Mouse (Mus musculus): ENCODE results near the gene L1cam.

Gene L1cam

DNA sequence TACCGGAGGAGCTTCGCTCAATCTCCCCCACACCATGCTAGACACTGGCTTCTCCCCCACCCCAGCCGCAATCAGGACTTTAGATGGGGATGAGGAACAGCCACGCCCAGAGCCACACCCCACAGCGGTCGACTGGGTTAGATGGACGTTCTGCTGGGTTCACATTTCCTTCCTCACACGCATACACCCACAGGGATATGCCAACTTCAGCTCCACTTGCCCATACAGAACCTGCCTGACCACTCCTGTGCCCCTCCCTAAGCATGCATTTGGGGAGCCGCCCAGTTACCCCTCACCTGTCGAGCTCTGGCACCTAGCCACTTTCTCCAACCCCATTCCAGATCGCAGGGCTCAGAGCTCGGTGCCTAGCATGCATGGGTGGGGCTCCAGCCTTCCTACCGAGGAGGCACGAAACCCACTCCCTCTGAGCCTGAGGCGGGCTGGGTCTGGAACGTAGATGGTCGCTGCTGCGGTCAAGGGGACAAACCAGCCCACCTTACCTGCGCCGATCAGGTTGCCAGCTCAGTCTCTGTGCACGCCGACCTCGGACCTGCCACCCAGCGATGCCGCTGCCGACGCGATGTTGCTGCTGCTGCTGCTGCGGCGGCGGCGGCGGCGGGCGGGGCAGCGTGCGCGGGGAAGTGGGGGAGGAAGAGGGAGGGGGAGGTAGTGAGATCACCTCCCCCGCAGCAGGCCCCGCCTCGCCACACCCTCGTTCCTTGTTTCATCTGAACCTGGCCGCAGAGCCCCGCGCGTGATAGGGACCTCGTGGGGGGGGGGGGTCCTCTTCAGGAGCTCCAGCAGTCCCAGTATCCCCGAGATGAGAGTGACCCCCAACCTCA lies 15.5 kb downstream of the L1cam start:
- no peak for DNase-seq (ENCODE audit: low read depth, low spot score)

DNA sequence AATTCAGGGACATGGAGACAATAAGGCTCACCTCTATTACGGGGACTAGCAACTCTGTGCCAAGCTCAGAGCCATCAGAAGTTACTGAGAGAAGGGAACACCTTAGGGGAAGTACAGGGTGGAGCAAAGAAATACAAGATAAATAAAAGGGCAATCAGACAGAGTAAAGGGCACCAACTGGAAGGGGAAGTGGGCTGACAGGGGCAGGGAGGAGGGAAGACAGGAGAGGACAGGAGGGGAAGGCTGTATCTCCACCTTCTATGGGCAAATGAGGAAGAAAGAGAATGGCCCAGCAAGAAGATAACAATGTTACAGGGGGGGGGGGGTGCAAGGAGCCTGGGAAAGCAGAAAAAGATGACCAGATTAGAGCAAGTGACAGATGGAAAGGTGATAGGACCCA lies 18.9 kb downstream of the L1cam start:
- DNase-seq (ENCODE audit: low read depth, low spot score): no peak

DNA sequence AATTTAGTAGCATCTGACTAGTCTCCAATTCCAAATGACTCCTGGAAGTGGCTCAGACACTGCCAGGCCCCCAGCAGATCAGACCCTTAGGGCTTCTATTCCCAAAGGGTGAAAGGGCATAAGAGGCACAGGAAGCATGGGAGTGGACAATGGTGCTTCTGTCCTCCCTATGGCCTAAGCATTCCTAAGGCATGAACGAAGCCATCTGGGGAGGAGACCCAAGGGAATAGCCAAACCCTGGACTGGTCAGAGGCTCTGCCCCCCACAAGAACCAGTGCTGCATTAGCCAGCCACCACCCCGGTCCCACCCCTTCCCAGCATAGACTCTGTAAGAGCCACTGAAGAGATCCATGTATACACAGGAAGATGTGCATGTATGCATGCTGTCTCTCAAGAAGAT lies 20.0 kb downstream of the L1cam start:
- no peak for DNase-seq (ENCODE audit: low read depth, low spot score)

DNA sequence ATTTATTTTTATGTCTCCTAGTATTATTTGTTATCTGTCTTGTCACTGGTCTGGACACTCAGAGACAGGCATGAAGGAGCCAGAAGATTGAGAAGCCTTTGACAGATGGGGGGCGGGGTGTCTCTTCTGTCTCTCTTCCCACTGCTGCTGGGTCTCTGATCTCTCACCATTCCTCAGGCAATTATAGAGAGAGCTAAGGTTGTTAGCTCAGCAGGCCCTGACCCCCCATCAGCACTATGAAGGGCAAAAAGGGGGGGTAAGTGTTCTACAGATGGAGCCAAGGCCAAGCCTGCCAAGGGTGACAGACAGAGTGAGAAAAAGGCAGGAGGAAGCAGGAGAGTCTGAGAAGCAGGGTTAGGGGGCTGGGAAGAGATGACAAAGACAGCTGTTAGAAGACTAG lies 23.9 kb downstream of the L1cam start:
- DNase-seq (ENCODE audit: low read depth, low spot score): no peak

DNA sequence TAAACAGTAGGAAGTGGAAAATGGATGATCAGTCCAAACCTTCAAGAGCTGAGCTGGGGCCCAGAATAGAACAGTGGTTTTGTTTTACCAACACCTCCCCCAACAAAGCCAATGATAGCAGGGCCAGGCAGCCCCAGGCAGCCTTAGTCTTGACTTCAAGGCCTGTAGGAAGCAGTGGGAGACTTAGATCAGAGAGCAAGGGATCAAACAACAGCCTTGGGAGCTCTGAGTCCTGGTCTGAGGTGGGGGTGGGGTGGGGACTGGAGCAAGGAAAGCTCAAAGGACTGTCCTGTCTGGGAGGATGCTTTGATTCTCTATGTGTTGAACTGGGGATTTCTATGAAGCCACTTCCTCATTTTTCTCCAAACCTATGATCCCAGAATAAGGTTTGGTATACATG lies 24.4 kb downstream of the L1cam start:
- no peak for DNase-seq (ENCODE audit: low read depth, low spot score)

DNA sequence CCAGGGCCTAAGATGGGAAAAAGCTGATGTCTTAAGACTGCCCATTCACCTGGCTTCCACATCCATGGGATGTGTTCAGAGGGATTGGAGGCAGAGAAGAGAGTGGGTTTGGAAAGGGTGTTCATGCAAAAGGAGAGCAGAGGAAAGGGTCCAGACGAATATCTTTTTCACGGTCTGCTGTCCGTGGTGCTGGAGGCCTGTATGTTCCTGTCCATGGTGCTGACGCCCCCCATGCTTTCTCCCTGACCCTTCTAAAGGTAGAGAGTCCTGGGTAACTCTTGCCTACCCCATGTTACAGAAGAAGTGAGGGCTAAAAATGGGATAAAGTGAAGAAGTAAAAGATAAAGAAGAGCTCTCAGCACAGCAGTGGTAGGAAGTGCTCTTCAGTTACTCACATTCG lies 26.6 kb downstream of the L1cam start:
- no peak for DNase-seq (ENCODE audit: low read depth, low spot score)

DNA sequence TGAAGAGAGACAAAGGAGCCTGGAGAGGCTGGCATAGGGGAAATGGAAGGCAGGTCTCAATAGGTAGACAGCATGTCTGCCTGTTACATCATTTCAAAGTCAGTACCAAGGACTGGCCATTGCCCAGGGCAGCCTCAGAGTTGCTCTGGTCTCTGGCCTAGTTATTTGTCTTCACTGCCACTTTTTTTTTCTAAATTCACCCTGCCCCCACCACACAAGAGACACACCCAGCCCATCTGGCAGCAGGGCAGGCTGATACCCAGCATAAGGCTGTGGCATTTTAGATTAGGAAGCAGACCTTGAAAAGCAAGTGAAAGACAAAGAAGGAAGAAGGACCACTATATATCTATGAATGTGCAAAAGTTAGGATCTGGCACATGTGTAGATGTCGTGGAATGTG lies 28.1 kb downstream of the L1cam start:
- DNase-seq (ENCODE audit: low read depth, low spot score): no peak

DNA sequence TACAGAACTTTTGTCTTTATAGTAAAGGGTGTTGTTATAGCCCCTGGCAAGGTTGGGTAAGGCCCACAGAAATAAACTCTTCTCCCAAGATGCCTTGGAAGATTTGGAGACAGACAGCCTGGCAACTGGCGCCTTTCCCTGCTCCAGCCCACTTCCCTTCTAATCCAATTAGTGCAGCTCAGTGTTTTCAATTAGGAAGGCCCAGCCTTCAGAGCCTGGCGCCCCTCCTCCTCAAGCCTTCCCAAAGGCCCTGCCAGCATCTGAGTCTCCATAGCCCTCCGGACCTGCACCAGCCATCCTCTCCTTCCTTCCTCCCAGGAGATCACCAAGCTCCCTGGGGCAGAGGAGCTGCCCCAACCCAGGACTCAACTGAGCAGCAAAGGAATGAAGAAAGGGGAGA lies 28.6 kb downstream of the L1cam start:
- DNase-seq (ENCODE audit: low read depth, low spot score): no peak

DNA sequence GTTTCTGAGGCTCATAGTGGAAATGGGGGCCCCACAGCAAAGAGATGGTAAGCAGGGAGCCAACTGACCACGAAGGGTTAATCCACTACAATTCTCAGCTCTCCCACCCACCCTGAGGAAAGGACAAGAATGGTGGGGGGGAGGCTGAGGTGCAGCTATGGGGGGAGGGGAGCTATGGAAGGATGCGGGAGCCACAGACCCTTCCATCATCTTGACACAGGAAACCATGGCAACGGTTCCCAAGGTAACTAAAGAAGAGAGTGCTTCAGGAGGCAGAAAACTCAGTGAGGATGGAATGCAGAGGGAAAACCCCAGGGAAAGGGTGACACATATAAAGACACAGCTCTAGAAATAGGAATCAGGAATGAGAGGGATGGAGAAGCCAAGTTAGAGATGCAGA lies 31.2 kb downstream of the L1cam start:
- no peak for DNase-seq (ENCODE audit: low read depth, low spot score)

DNA sequence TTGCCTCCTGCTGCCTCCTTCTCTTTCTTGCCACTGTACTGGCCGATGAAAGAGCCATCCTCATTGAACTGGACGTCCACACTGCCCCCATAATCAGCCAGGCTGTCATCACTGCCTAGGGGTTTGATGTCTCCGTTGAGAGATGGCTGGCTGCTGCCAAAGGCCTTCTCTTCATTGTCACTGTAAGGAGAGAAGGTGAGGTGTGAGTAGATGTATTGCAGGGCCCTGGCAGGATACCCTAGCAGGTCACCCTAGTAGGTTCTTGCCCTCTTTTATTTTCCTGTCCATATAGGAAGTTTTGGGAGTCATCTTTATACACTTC lies 40.9 kb downstream of the L1cam start:
- no peak for DNase-seq (ENCODE audit: low read depth, low spot score)

DNA sequence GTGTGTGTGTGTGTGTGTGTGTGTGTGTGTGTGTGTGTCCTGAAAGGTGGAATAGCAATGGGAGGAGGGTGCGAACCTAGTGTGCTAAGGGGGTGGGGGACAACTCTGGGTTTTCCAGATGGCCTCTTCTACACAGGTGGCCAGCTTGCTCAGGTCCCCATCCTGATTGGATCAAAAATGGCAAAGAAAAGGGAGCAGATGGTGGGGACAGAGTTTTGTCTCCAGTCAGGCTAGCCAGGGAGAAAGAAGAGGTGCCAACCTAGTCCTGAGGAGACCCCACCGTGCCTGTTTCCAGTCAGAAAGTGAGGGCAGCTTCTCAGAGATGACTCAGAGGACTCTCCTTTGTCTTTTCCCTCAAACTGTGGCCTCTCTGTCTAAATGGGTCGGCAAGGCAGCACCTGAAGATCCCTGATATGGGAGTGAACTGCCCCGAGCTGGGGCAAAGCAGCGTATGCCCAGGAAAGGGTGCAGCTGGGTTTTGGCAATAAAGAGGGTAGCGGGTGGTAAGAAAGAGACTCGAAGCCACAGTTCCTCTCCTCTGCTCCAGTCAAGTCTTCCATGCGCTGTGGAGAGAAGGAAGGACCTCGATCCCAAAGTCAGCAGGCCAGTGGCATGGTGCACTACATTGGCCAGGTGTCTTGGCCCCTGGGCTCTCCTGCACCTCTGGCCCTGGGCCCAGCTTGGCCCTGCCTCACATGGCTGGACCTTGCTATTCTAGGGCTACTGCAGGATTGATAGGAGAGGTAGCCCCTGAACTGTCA lies 41.4 kb downstream of the L1cam start:
- no peak for DNase-seq (ENCODE audit: low read depth, low spot score)

DNA sequence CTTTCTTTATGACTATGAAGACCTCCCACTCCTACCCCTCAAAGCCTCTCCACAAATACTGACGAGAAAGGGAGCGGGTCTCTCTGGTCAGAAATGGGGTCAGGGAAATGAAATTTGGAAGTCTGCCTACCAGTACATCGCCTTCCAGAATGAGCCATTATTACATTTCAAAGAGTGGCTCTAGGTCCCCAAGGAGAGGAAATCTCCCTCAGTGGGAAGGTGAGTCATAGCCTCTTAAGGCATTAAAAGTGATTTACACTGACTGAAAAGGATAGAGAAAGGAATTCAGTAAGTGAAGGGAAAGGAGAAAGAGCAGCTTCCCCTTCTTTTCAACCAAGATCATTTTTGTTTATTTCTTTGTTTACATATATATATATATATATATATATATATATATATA lies 59.2 kb downstream of the L1cam start:
- DNase-seq (ENCODE audit: low read depth, low spot score): no peak

DNA sequence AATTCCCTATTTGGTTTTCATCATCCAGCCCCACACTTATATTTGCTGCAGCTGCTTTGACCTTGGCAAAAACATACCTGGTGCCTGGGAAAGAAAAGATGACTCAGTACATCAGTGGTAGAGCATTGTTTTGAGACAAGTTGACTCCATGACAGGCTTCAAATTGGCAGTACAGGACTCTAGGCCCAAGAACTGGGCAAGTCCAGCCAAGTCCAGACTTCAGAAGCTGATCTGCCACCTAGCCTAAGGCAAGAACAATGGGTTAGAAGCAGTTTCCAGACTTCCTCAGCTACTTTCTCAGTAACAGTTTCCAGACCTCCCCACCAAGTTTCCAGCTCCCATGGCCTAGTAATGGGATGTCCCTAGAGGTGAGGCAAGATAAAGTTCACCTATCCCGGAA lies 60.2 kb downstream of the L1cam start:
- DNase-seq (ENCODE audit: low read depth, low spot score): no peak

DNA sequence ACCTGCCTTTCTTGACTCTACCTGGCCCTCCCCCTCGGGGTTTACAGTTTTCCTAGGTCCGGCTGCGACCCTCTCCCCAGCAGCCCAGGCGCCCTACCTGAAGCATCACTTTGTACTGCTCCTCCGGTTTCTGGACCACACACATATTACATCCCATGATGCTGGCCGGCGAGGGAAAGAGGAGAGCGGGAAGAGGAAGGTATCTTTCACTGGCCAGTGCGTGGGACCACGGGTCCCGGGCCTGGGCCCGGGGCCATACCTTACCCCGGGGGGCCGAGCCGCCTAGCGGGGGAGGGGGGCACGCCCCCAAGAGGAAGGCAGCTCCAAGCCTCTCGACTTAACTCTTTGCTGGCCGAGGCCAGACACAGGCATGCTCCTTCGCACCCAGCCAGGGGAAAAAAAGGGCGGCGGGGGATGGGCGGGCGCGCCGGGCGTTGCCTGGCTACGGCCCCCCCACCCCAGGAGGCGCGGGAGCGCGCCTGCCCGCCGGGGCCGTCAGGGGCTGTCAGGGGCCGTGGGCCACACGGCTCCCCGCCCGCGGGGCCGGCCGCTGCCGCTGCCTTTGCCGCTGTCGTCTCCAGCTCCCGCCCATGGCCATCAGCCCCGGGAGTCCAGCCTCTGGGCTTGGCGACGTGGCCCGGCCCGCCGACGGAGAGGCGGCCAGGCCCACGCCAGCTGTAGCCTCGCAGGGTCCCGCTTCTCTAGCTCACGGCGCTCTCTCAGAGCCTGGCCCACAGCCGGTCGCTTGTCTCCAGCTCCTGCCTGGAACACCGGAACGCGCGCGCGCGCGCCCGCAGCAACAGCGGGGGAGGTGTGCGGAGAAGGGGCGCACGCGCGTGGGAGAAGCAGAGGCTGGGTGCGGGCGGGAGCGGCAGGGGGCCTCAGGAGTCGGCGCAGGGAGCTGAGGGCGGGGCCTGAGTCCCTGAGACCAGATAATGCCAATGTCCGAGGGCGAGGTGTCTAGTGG lies 71.4 kb downstream of the L1cam start, which contains the start of gene Pdzd4:
TSS of gene Pdzd4 (minus strand) at position 785 of the 967 bp plus-strand sequence.
- peak; percentile 62 for DNase-seq (ENCODE audit: low read depth, low spot score)

DNA sequence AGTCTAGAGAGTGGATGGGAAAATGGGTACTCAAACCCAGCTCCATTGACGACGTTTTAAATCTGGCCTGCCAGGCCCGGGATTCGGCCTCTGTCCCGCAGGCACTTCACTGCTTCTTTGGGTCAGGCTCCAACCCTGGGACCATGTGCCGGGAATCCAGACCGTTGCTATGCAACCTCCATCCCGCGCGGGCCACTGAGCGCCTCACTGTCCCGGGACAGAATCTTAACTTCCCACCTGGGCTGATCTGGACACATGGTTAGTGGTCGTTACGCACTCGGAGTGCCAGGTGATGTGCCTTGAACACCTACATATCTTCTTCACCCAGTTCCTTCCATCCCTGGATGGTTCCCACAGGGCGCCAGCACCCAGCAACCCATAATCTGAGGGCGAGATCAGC lies 72.2 kb downstream of the L1cam start:
- DNase-seq (ENCODE audit: low read depth, low spot score): no peak

DNA sequence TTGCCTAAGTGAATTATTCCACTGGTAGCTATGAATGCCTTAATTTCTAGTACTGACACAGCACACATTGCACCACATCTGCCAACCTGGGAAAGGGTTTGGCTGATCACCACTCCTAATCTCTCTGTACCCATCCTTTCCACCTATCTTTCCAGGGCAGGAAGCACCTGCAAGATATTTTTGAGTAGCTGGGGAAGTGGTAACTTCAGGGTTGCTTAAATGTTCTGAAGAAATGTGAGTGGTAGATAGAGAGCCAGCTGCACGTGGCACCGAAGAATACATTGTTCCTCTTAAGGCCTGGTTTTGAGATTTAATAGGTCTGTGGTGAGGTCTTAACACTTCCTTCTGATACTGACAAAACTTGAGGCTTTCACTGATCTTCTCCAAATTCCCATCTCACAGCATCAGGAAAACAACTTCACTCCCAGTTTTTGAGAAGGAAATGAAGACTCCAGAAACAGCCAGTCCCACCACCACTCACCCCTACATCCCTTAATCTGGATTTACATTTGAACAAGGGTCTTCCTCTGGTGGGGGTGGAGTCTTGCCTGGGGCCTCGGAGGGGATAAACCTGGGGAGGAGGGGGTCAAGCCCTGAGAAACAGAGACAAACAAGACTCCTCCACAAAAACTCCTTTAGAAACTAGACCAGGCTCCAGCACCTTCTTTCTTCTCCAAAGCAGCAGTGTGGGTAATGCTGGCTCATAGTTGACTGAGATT lies 79.2 kb downstream of the L1cam start:
- no peak for DNase-seq (ENCODE audit: low read depth, low spot score)

DNA sequence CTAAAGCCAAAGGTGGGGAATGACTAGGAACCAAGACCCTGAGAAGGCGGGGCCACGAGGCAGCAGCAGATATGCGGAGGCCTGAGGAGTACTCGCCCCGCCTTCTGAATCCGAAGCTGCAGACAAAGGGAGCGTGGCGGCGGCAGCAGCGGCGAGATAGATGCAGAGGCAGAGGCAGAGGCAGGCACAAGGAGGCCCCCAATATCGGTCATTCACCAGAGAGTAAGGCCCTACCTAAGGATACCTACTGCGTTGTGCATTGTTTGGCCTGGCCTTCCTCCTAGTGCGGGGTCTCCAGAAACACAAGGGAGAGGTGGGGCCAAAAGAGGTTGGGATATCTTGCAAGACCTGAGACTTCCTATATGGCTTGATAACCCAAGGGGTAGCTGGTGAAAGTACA lies 80.8 kb downstream of the L1cam start:
- DNase-seq (ENCODE audit: low read depth, low spot score): no peak

DNA sequence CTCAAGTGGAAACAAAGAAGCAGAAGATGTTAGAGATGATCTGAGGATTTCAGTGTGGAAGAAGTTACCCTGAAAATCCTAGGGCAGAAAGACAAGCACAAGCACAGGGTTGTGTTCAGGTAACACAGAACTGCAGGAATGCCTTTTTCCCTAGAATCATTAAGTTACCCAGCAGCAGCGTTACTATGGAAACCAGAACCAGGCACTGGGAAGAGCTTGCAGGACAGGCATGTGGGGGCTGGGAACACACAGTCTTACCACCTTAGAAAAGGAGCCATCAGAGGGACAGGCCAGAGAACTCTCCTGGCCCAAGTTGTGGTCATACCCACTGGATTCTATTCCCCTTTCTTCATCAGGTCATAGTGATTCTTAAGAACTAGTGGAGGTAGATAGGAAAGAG lies 90.1 kb downstream of the L1cam start:
- DNase-seq (ENCODE audit: low read depth, low spot score): no peak
